Mouse (Mus musculus): ENCODE data around the gene Trim14. TPM values are rescaled to one million over a fixed set of nuclear protein-coding genes. Genes with fewer than 3 reads are reported as not detected.

Trim14 gene
- polyA plus RNA-seq, 1 experiment from 2014 or later: 5.2 TPM

DNA sequence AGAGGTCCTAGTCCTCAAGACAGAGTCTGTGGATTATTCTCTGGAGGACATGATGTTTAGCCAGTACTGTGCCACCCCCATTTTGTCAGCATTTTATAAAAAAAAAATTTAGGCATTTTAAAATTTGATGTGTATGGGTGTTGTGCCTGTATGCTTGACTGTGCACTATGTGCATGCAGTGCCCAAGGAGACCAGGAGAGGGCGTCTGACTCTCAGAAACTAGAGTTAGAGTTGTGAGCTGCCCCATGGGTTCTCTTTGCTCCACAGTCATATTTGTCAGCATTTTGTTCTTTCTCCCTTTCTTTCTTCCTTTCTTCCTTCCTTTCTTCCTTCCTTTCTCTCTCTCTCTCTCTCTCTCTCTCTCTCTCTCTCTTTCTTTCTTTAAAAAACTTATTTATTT, 8.4 kb upstream of the Trim14 start:
- Histone ChIP-seq H3K9ac (replicated peaks; ENCODE audit: low read depth) (no peak overlapping the region), H3K4me1 (ENCODE audit: insufficient read depth, low read depth, low read length) (no peaks in the 10 kb centered on the region), H3K27me3 (replicated peaks; ENCODE audit: insufficient read depth, low read length) (no peaks in the 10 kb centered on the region), H3K27ac (ENCODE audit: low read length) (no peak overlapping the region), H3K9me3 (ENCODE audit: low read length) (no peaks in the 10 kb centered on the region), H3K4me2 (replicated peaks; ENCODE audit: low read depth, low read length) (no peak overlapping the region), H3K4me3 (ENCODE audit: low read depth, low read length) (no peak overlapping the region), H3K36me3 (ENCODE audit: insufficient read depth, low read length) (no peaks in the 10 kb centered on the region)
- peak; percentile 27 for DNase-seq (ENCODE audit: low spot score)
- no peak for ATAC-seq
- no peak for TF ChIP-seq EP300 (IDR thresholded peaks at IDR 0.05)
- TF ChIP-seq CTCF (IDR thresholded peaks at IDR 0.05): peak; percentile 53
- 19% methylated on average over 1 of the region's 1 CpGs for WGBS

DNA sequence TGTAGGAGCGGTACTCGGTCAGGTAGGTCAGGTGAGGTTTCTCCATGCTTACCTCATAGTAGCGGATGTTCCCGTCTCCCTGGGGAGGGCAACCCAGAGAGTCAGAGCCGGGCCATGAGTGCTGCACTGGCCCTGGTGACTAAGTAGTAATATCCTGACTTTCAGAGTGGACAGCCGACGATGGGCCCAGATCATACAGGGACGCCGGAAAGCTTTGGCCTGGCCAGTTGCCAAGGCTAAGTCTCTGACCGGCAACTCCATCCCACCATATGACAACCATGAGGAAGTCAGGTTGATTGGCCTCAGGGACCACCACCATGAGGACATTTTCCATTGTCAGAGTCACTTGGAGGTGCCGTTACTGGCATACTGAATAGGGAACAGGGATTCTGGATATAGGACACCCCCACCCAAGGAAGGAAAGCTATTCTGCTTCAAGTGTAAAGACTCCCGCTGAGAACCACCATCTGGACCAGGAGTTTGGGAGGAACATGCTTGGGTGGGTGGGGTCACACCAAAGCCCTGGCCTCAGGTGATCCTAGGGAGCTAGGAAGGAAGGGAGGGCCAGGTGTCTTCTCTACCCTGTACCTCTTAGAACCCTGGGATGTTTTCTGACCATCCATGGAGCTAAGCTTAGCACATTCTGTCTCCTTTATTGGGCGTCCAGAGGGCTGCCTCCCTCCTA, 7.6 kb upstream of the Trim14 start:
- H3K4me3 ChIP-seq (ENCODE audit: low read depth, low read length): no peak overlapping the region
- no peak overlapping the region for H3K27ac ChIP-seq (ENCODE audit: low read length)
- no peaks in the 10 kb centered on the region for H3K36me3 ChIP-seq (ENCODE audit: insufficient read depth, low read length)
- ATAC-seq: no peak
- no peak for DNase-seq (ENCODE audit: low spot score)
- no peaks in the 10 kb centered on the region for H3K27me3 ChIP-seq (replicated peaks; ENCODE audit: insufficient read depth, low read length)
- TF ChIP-seq CTCF (IDR thresholded peaks at IDR 0.05) (no peak), EP300 (IDR thresholded peaks at IDR 0.05) (no peak)
- no peaks in the 10 kb centered on the region for H3K4me1 ChIP-seq (ENCODE audit: insufficient read depth, low read depth, low read length)
- H3K4me2 ChIP-seq (replicated peaks; ENCODE audit: low read depth, low read length): no peak overlapping the region
- 85% methylated on average over 13 of the region's 13 CpGs for WGBS
- no peak overlapping the region for H3K9ac ChIP-seq (replicated peaks; ENCODE audit: low read depth)
- H3K9me3 ChIP-seq (ENCODE audit: low read length): no peaks in the 10 kb centered on the region

DNA sequence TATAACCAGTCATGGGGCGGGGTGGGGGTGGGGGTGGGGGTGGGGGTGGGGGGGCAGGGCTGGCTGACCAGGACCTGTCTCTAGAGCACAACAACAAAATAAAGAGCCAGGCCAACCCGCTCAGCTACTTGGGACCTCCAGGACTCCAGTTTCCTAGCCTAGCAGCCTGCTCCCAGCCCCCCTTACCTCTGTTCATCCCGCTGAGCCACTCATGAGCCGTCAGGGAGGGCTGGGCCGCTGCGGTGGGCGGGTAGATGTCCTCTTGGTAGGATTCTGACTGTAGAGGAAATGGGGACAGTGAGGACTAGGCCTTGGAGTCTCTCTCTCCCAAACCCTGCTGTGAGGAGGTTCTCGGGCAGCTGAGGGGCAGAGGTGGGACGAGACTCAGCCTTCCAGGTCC, 5.8 kb upstream of the Trim14 start:
- no peak for TF ChIP-seq EP300 (IDR thresholded peaks at IDR 0.05)
- TF ChIP-seq CTCF (IDR thresholded peaks at IDR 0.05): no peak
- 46% methylated on average over 9 of the region's 9 CpGs for WGBS
- DNase-seq (ENCODE audit: low spot score) (no peak), ATAC-seq (no peak)
- Histone ChIP-seq H3K9ac (replicated peaks; ENCODE audit: low read depth) (no peak overlapping the region), H3K9me3 (ENCODE audit: low read length) (no peaks in the 10 kb centered on the region), H3K4me3 (ENCODE audit: low read depth, low read length) (no peak overlapping the region), H3K4me1 (ENCODE audit: insufficient read depth, low read depth, low read length) (no peaks in the 10 kb centered on the region), H3K27me3 (replicated peaks; ENCODE audit: insufficient read depth, low read length) (no peaks in the 10 kb centered on the region; the same call in 1 of the 2 replicates), H3K27ac (ENCODE audit: low read length) (no peak overlapping the region), H3K4me2 (replicated peaks; ENCODE audit: low read depth, low read length) (no peak overlapping the region), H3K36me3 (ENCODE audit: insufficient read depth, low read length) (no peaks in the 10 kb centered on the region)

DNA sequence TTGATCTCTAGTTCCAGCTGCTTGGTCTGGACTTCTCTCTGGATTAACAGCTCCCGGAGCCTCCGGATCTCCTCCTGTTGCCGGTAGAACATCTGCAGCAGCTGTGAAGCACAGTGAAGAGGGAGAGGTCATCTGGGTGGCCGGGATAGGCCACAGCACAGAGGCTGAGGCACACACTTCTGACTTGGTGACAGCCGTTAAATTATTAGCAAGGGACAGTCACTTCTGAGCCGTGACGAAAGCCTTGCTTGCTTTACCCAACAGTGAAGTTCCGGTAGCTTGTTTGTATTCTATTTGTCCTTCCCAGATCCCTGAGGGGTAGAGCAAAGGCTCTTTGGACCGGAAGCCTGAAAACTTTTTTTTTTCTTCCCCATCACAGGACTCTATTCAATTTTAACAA, 3.2 kb upstream of the Trim14 start:
- no peak overlapping the region for H3K9ac ChIP-seq (replicated peaks; ENCODE audit: low read depth)
- no peaks in the 10 kb centered on the region for H3K9me3 ChIP-seq (ENCODE audit: low read length)
- no peak overlapping the region for H3K27ac ChIP-seq (ENCODE audit: low read length)
- 53% methylated on average over 9 of the region's 9 CpGs for WGBS
- no peak overlapping the region for H3K4me2 ChIP-seq (replicated peaks; ENCODE audit: low read depth, low read length)
- peaks cover 9% of the 10 kb centered on the region; the same call in 1 of the 2 replicates for H3K4me1 ChIP-seq (ENCODE audit: insufficient read depth, low read depth, low read length)
- H3K36me3 ChIP-seq (ENCODE audit: insufficient read depth, low read length): no peaks in the 10 kb centered on the region
- no peak overlapping the region for H3K4me3 ChIP-seq (ENCODE audit: low read depth, low read length)
- TF ChIP-seq CTCF (IDR thresholded peaks at IDR 0.05) (no peak), EP300 (IDR thresholded peaks at IDR 0.05) (no peak)
- DNase-seq (ENCODE audit: low spot score): no peak
- H3K27me3 ChIP-seq (replicated peaks; ENCODE audit: insufficient read depth, low read length): peaks cover 8% of the 10 kb centered on the region; the same call in 1 of the 2 replicates
- ATAC-seq: no peak

DNA sequence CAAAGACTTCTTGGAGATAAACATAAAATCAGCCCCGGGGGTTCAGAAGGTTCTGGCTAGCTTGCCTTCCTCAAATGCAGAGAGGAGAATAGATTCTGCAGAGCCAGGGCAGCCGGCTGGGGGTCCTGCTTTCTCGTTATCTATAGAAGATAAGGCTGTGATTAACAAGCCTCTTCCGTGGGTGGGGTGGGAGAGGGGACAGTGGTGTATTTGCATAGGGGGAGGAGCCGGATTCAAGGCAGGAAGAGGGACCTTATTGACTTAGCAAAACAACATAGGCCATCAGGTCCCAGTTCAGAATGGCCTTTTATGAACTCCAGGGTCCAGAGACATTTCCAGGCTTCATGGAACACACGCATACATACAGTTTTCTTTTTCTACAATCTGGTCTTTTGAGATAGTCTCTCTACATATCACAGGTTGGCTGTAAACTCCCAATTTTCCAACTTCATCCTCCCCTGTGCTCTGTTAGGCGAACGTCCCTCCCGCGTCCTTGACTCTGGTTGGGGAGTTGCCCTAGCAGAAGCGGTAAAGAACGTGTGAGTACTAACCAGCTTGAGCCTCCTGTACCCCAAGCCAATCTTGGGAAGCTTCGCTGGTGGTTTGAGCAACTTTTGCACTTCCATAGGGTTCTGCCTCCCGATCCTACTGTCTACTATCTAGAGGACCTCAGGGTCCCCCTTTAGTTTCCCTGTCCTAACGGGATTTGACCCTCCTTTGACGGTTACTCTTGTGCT, 679 bp downstream of the Trim14 start:
- 0 out of 2 replicates have a peak, but pooled peaks have one; percentile 1 for ATAC-seq
- Histone ChIP-seq H3K9me3 (ENCODE audit: low read length) (no peaks in the 10 kb centered on the region), H3K27ac (ENCODE audit: low read length) (0 out of 2 replicates have a peak overlapping the region, but pooled peaks have one; percentile 9), H3K36me3 (ENCODE audit: insufficient read depth, low read length) (no peaks in the 10 kb centered on the region), H3K4me2 (replicated peaks; ENCODE audit: low read depth, low read length) (peak overlapping the region; percentile 84), H3K27me3 (replicated peaks; ENCODE audit: insufficient read depth, low read length) (peaks cover 8% of the 10 kb centered on the region; the same call in 1 of the 2 replicates), H3K4me1 (ENCODE audit: insufficient read depth, low read depth, low read length) (peaks cover 9% of the 10 kb centered on the region; the same call in 1 of the 2 replicates), H3K9ac (replicated peaks; ENCODE audit: low read depth) (peak overlapping the region; percentile 26; the same call in 1 of the 2 replicates), H3K4me3 (ENCODE audit: low read depth, low read length) (peak overlapping the region; percentile 58)
- no peak for TF ChIP-seq CTCF (IDR thresholded peaks at IDR 0.05)
- TF ChIP-seq EP300 (IDR thresholded peaks at IDR 0.05): no peak
- 7% methylated on average over 16 of the region's 16 CpGs for WGBS
- peak; percentile 40 for DNase-seq (ENCODE audit: low spot score)

DNA sequence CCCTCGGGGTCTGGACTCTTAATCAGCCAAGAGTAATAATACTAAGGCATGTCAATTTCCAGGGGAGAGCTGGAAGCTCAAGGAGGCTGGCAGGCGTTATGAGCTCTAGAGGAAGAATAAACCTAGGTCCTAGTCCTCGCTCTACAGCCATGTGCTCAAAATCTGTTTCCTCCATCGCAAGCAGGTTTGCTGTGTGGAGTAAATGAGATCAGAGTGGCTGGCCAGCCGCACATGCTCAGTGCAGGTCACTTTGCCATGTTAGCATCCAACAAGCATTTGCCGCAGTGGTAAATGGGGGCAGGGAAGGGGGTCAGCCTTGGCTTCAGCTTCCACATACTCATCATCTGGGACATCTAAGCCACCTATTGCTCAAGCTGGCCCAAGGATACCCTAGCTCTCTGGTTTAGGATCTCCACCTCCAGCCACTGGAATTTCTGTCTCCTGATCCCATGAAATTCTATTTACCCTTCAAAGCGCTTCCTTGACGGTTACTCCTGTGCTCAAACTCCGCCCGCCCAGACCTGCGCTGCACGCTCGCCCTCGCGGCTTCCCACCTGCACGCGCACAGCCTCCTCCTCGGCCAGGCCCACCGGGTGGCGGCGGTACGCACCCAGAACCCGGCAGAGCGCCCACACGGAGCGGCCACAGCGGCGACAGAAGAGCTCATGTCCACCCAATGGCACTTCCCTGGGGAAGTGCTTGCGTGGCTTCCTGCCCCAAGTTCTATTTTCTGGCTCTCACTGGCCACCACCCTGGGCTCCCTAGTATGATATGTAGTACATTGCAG, 1.8 kb downstream of the Trim14 start:
- Histone ChIP-seq H3K27ac (ENCODE audit: low read length) (no peak overlapping the region), H3K36me3 (ENCODE audit: insufficient read depth, low read length) (no peaks in the 10 kb centered on the region), H3K4me1 (ENCODE audit: insufficient read depth, low read depth, low read length) (peaks cover 9% of the 10 kb centered on the region; the same call in 1 of the 2 replicates), H3K4me2 (replicated peaks; ENCODE audit: low read depth, low read length) (peak overlapping the region; percentile 84), H3K9me3 (ENCODE audit: low read length) (no peaks in the 10 kb centered on the region), H3K4me3 (ENCODE audit: low read depth, low read length) (peak overlapping the region; percentile 23), H3K27me3 (replicated peaks; ENCODE audit: insufficient read depth, low read length) (peaks cover 8% of the 10 kb centered on the region; the same call in 1 of the 2 replicates), H3K9ac (replicated peaks; ENCODE audit: low read depth) (no peak overlapping the region)
- DNase-seq (ENCODE audit: low spot score) (no peak), ATAC-seq (peak; percentile 36; the same call in 1 of the 2 replicates)
- peak; percentile 26; the same call in 1 of the 2 replicates for TF ChIP-seq CTCF (IDR thresholded peaks at IDR 0.05)
- no peak for TF ChIP-seq EP300 (IDR thresholded peaks at IDR 0.05)
- 12% methylated on average over 27 of the region's 29 CpGs for WGBS
